Mouse (Mus musculus): ENCODE results near the gene Zfp831. TPM values are rescaled to one million over a fixed set of nuclear protein-coding genes. Genes with fewer than 3 reads are reported as not detected.

Zfp831 gene
- polyA plus RNA-seq, 1 experiment from 2014 or later: 0.07 TPM

GRCm38 (mm10) chr2:174627021-174627420 is 16.3 kb upstream of the Zfp831 start:
- DNase-seq (no peak), ATAC-seq (no peak)
- 74% methylated on average over 8 of the region's 8 CpGs for WGBS (ENCODE audit: insufficient replicate concordance)
- no peak for TF ChIP-seq EP300 (IDR thresholded peaks at IDR 0.05; ENCODE audit: low read depth)
- no peak for TF ChIP-seq CTCF (IDR thresholded peaks at IDR 0.05; ENCODE audit: low read depth)
- no peak overlapping the region for H3K27ac ChIP-seq (ENCODE audit: low read depth)
- no peak overlapping the region for H3K4me2 ChIP-seq (ENCODE audit: low read depth, low read length)
- no peaks in the 10 kb centered on the region for H3K27me3 ChIP-seq (ENCODE audit: insufficient read depth, low read length)
- no peaks in the 10 kb centered on the region for H3K9me3 ChIP-seq (ENCODE audit: low read length)
- H3K4me1 ChIP-seq (ENCODE audit: insufficient read depth): no peaks in the 10 kb centered on the region
- H3K9ac ChIP-seq (replicated peaks): no peak overlapping the region
- no peaks in the 10 kb centered on the region for H3K36me3 ChIP-seq (replicated peaks; ENCODE audit: insufficient read depth, low read length)
- H3K4me3 ChIP-seq (ENCODE audit: low read depth, low read length): no peak overlapping the region

GRCm38 (mm10) chr2:174629299-174629850 is 14.0 kb upstream of the Zfp831 start:
- no peak for TF ChIP-seq CTCF (IDR thresholded peaks at IDR 0.05; ENCODE audit: low read depth)
- no peak for TF ChIP-seq EP300 (IDR thresholded peaks at IDR 0.05; ENCODE audit: low read depth)

GRCm38 (mm10) chr2:174636750-174637149 is 6.6 kb upstream of the Zfp831 start:
- no peak overlapping the region for H3K27ac ChIP-seq (ENCODE audit: low read depth)
- WGBS (ENCODE audit: insufficient replicate concordance): 36% methylated on average over 1 of the region's 1 CpGs
- H3K4me3 ChIP-seq (ENCODE audit: low read depth, low read length): no peak overlapping the region
- H3K4me2 ChIP-seq (ENCODE audit: low read depth, low read length): no peak overlapping the region
- H3K36me3 ChIP-seq (replicated peaks; ENCODE audit: insufficient read depth, low read length): no peaks in the 10 kb centered on the region
- TF ChIP-seq CTCF (IDR thresholded peaks at IDR 0.05; ENCODE audit: low read depth): no peak
- TF ChIP-seq EP300 (IDR thresholded peaks at IDR 0.05; ENCODE audit: low read depth): no peak
- H3K4me1 ChIP-seq (ENCODE audit: insufficient read depth): no peaks in the 10 kb centered on the region
- DNase-seq (no peak), ATAC-seq (no peak)
- no peaks in the 10 kb centered on the region for H3K27me3 ChIP-seq (ENCODE audit: insufficient read depth, low read length)
- H3K9ac ChIP-seq (replicated peaks): no peak overlapping the region
- H3K9me3 ChIP-seq (ENCODE audit: low read length): no peaks in the 10 kb centered on the region

More at GRCm38 (mm10) chr2:174629299-174629850, 14.0 kb upstream of the Zfp831 start:
- ATAC-seq: no peak
- H3K4me1 ChIP-seq (ENCODE audit: insufficient read depth): no peaks in the 10 kb centered on the region
- no peaks in the 10 kb centered on the region for H3K36me3 ChIP-seq (replicated peaks; ENCODE audit: insufficient read depth, low read length)
- no peak overlapping the region for H3K27ac ChIP-seq (ENCODE audit: low read depth)
- WGBS (ENCODE audit: insufficient replicate concordance): 63% methylated on average over 6 of the region's 6 CpGs
- no peak for DNase-seq
- no peak overlapping the region for H3K4me2 ChIP-seq (ENCODE audit: low read depth, low read length)
- H3K27me3 ChIP-seq (ENCODE audit: insufficient read depth, low read length): no peaks in the 10 kb centered on the region
- H3K9me3 ChIP-seq (ENCODE audit: low read length): no peaks in the 10 kb centered on the region
- H3K9ac ChIP-seq (replicated peaks): no peak overlapping the region
- H3K4me3 ChIP-seq (ENCODE audit: low read depth, low read length): no peak overlapping the region

GRCm38 (mm10) chr2:174644975-174645374 is 1.6 kb downstream of the Zfp831 start:
- Histone ChIP-seq H3K9me3 (ENCODE audit: low read length) (no peaks in the 10 kb centered on the region), H3K9ac (replicated peaks) (no peak overlapping the region), H3K27me3 (ENCODE audit: insufficient read depth, low read length) (no peaks in the 10 kb centered on the region), H3K27ac (ENCODE audit: low read depth) (no peak overlapping the region), H3K4me1 (ENCODE audit: insufficient read depth) (no peaks in the 10 kb centered on the region), H3K36me3 (replicated peaks; ENCODE audit: insufficient read depth, low read length) (no peaks in the 10 kb centered on the region), H3K4me3 (ENCODE audit: low read depth, low read length) (no peak overlapping the region), H3K4me2 (ENCODE audit: low read depth, low read length) (no peak overlapping the region)
- no peak for TF ChIP-seq EP300 (IDR thresholded peaks at IDR 0.05; ENCODE audit: low read depth)
- TF ChIP-seq CTCF (IDR thresholded peaks at IDR 0.05; ENCODE audit: low read depth): no peak
- no peak for DNase-seq
- 84% methylated on average over 10 of the region's 10 CpGs for WGBS (ENCODE audit: insufficient replicate concordance)
- ATAC-seq: no peak

- WGBS (ENCODE audit: insufficient replicate concordance): 60% methylated on average over 4 of the region's 4 CpGs
- DNase-seq (no peak), ATAC-seq (no peak)
- H3K4me1 ChIP-seq (ENCODE audit: insufficient read depth): no peaks in the 10 kb centered on the region
- H3K4me2 ChIP-seq (ENCODE audit: low read depth, low read length): no peak overlapping the region
- H3K9ac ChIP-seq (replicated peaks): no peak overlapping the region
- H3K27me3 ChIP-seq (ENCODE audit: insufficient read depth, low read length): no peaks in the 10 kb centered on the region
- H3K4me3 ChIP-seq (ENCODE audit: low read depth, low read length): no peak overlapping the region
- H3K36me3 ChIP-seq (replicated peaks; ENCODE audit: insufficient read depth, low read length): no peaks in the 10 kb centered on the region
- no peaks in the 10 kb centered on the region for H3K9me3 ChIP-seq (ENCODE audit: low read length)
- no peak overlapping the region for H3K27ac ChIP-seq (ENCODE audit: low read depth)
- TF ChIP-seq EP300 (IDR thresholded peaks at IDR 0.05; ENCODE audit: low read depth) (no peak), CTCF (IDR thresholded peaks at IDR 0.05; ENCODE audit: low read depth) (no peak)
Observed at GRCm38 (mm10) chr2:174652864-174653263, 9.5 kb downstream of the Zfp831 start.

GRCm38 (mm10) chr2:174655341-174655740 is 12.0 kb downstream of the Zfp831 start:
- ATAC-seq: no peak
- Histone ChIP-seq H3K4me1 (ENCODE audit: insufficient read depth) (no peaks in the 10 kb centered on the region), H3K9me3 (ENCODE audit: low read length) (no peaks in the 10 kb centered on the region), H3K4me2 (ENCODE audit: low read depth, low read length) (no peak overlapping the region), H3K4me3 (ENCODE audit: low read depth, low read length) (no peak overlapping the region), H3K9ac (replicated peaks) (no peak overlapping the region), H3K27me3 (ENCODE audit: insufficient read depth, low read length) (no peaks in the 10 kb centered on the region), H3K36me3 (replicated peaks; ENCODE audit: insufficient read depth, low read length) (no peaks in the 10 kb centered on the region), H3K27ac (ENCODE audit: low read depth) (no peak overlapping the region)
- no peak for DNase-seq
- no peak for TF ChIP-seq EP300 (IDR thresholded peaks at IDR 0.05; ENCODE audit: low read depth)
- TF ChIP-seq CTCF (IDR thresholded peaks at IDR 0.05; ENCODE audit: low read depth): no peak
- 73% methylated on average over 5 of the region's 5 CpGs for WGBS (ENCODE audit: insufficient replicate concordance)

All from liver, postnatal 0 days (tissue).